Mouse (Mus musculus) gonadal fat pad, adult 2 months (tissue): Measurements from ENCODE around the gene Gm8369. TPM values are rescaled to one million over a fixed set of nuclear protein-coding genes. Genes with fewer than 3 reads are reported as not detected.
"Not testable (repeated sequence)": the region's sequence is repeated elsewhere in the genome, so short reads cannot be mapped to it uniquely, and the experiment has no call there.

Experiments
- DNase-seq: peaks from one replicate; pipeline ENCODE4 v3.0.0-alpha.2; 2012; ENCODE audit warnings: low read depth
- polyA plus RNA-seq: library from polyadenylated mRNA; depleted of rRNA; stranded (reverse); fragments of >200 nt; gene quantifications from 2 replicates; pipeline ENCODE4 v1.2.3, GENCODE M21; 2012; rRNA removed

Gene Gm8369
- polyA plus RNA-seq, 1 experiment = 0.34 TPM

- no peak for DNase-seq
These were observed 30.5 kb downstream of the Gm8369 start, which contains the start of gene Ms4a6b for GRCm38 (mm10) chr19:11516246-11516645. Gene Ms4a6b, plus strand, starts transcription at chr19:11516512.

DNA sequence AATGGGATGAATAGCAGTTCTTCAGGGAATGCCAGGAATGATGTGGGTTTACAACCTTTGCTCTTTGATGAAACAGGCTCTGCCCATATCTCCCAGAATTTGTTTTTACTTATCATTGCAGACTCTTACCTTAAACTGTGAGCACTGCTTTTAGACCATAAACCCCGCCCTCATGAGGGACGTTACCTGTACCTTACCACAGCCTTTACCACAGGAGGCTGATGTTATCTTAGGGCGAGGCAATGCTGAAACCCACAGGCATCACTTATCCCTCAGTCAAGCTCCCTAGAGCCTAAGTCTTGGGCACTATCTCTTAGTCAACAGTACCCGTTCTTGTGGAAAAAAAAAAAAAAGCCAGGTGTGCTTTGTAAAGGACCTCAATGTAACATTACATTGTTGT is 31.1 kb downstream of the Gm8369 start:
- no peak for DNase-seq

GRCm38 (mm10) chr19:11517373-11517772 is 31.6 kb downstream of the Gm8369 start:
- DNase-seq = not testable (repeated sequence)

DNA sequence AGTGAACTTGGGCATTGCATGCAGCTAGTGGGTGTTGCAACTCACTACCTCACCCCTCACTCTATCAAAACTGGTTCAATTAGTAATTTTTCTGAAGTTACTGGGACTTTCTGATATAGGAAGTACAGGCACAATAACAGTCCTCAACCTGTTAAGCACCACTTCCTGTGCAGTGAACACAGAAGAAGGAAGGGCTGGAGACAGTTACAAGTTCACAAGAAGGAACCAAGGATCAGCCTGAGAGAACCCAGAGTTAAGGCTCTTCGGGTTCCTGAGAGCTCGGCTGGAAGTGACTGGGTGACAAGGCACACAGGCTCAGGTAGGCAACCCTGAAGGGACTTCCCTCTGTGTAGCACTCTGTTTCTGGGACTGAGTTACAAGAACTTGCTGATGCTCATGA is 32.6 kb downstream of the Gm8369 start:
- not testable (repeated sequence) for DNase-seq

GRCm38 (mm10) chr19:11520146-11520545 is 34.4 kb downstream of the Gm8369 start:
- DNase-seq = no peak

- no peak for DNase-seq
These were observed 47.7 kb downstream of the Gm8369 start for GRCm38 (mm10) chr19:11533421-11533820.

DNA sequence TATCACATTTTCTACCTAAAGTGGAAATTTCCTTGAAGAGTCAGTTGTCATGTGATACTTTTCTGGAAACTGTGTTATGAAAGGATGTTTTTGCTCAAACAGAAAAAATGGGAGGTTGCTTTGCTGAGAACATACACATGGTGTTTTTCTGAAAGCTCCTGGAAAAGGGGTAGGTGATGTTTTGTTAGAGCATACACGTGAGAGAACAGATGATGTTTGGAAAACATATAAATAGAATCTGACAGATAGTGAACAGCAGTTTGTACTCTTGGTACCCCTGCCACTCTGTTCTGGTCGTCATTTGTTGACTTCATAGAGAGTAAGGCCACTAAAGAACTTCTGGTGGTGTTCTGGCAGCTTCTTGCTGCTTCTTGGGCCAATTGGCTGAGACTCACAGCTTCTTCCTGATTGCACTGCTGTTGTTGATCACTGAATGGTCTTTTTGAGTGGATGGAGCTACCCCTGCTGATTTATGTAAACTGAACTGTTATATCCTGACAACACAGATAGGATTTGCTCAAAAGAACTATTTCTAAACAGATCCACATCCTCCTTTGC is 48.2 kb downstream of the Gm8369 start:
- no peak for DNase-seq

DNA sequence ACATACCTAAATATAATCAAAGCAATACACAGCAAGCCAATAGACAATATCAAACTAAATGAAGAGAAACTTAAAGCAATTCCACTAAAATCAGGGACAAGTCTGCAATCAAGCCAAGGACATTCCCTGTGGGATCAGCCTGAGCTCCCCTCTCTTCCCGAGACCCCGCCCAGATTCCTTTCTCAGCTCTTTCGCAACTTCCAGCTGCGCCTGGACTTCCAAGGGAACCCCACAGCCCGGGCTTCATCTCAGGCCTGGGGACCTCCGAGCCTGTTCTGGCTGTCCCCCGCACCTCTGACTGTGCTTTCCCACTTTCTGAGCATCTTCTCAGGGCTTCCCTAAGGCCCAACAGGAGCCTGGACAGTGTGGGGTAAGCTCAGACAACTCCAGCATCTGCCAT is 50.9 kb downstream of the Gm8369 start, which contains the start of gene Ms4a4d:
Gene Ms4a4d (plus strand): TSS at position 209 of the 400 bp plus-strand sequence.
- DNase-seq = no peak

DNA sequence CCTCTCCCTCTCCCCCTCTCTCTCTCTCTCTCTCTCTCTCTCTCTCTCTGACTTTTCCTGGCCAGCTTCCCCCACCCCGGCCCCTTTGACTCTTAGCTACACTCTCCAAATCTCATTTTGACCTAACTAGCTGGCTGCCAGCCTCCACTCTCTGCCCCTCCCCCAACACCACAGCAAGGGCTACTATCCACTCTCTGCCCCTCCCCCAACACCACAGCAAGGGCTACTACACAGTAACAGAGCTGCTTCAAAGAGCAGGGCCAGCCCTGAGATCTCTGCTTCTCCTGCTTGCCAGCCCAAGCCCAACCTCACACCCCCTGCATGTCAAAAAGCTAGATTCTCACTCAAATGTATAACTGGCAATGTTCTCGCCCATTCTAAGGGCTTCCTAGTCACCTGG is 51.6 kb downstream of the Gm8369 start:
- DNase-seq = no peak

DNA sequence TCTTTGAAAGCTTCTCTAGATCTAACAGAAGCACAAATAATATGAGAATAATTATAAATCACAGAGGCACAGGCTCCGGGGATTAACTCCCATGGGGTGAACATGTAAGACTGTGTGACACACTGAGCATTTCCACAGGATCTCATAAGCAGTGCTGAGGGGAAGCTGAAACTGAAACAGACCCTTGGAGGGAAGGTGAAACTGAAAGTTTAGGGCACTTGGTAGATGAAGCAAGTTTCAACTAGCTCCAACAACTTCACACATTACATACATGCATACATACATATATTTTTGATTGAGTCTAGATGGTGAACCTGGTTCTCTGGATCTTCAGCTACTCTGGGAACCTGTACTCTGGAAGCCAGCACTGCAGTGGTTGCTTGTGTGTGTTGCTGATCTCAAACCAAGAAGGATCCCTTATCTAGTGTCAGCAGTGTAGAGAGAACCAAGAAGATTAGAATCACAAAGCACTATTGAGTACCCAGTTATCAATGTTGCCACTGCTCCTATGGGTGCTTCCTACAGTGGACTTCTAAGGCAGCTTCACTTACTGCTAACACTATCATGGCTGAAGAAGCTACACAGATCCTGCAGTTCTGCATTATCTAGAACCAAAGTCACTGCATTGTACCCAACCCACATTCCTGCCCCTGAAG is 54.6 kb downstream of the Gm8369 start:
- DNase-seq = not testable (repeated sequence)

DNA sequence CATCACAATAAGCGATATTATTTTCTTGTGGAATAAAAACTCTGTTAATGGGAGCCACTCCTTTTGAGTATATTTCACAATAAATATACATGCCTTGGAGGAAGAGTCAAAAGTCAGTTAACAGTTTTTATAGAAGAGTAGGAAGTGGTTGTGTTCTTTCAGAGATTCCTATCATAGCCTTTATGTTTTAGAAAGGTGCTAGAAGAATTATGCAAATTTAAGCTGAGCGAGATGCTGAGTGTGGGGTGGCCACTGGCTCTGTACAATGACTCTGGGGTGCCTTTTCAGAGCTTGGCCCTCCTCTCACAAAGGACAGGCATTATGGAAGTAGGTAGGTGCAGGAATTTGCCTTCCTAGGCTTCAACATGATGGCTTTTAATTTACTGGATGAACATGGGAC is 58.6 kb downstream of the Gm8369 start:
- DNase-seq = not testable (repeated sequence)

- no peak for DNase-seq
These were observed 62.2 kb downstream of the Gm8369 start for GRCm38 (mm10) chr19:11547911-11548310.

GRCm38 (mm10) chr19:11554726-11555125 is 69.0 kb downstream of the Gm8369 start:
- DNase-seq = no peak

DNA sequence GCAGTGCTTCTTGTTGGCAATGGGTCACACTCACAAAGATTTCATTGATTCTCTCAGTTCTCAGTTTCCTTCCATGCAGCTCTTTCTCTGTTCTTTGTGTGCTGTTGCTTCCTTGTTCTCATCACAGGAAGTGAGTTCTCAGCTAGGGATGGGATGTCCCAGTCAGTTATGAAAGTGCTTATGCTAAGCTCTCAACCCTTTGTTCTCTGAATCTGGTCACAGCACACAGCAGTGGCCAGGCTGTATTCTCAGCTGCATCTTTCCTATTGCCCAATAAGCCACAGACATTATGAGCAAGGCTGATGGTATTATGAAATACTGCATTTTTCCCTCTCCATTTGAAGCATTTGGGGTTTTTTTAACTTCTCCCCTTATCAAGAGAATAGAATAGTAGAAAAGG is 73.8 kb downstream of the Gm8369 start:
- not testable (repeated sequence) for DNase-seq

Other genes with a start within 250 kb of the Gm8369 start
- 0.20 and 0.26 TPM in 2 replicates for gene Ms4a1, start 219.7 kb upstream of the Gm8369 start, polyA plus RNA-seq
- gene Ms4a5, start 202.1 kb upstream of the Gm8369 start, polyA plus RNA-seq = 0.22 and 1.2 TPM in 2 replicates
- gene Ms4a14, start 171.5 kb upstream of the Gm8369 start, polyA plus RNA-seq = 1.0 and 1.1 TPM in 2 replicates
- 3.4 and 4.2 TPM in 2 replicates for gene Ms4a7, start 149.8 kb upstream of the Gm8369 start, polyA plus RNA-seq
- 1.1 and 1.2 TPM in 2 replicates for gene Ms4a4a, start 110.4 kb upstream of the Gm8369 start, polyA plus RNA-seq
- 0.51 and 1.3 TPM in 2 replicates for gene Ms4a4c, start 81.2 kb upstream of the Gm8369 start, polyA plus RNA-seq
- 1.7 and 1.8 TPM in 2 replicates for gene Ms4a4b, start 42.4 kb upstream of the Gm8369 start, polyA plus RNA-seq
- 5.4 and 6.0 TPM in 2 replicates for gene Ms4a6c, start 16.6 kb upstream of the Gm8369 start, polyA plus RNA-seq
- gene Ms4a6b, start 30.6 kb downstream of the Gm8369 start, polyA plus RNA-seq = 6.3 and 7.7 TPM in 2 replicates
- gene Ms4a4d, start 50.9 kb downstream of the Gm8369 start, polyA plus RNA-seq = 14.1 and 14.6 TPM in 2 replicates
- gene Ms4a6d, start 118.9 kb downstream of the Gm8369 start, polyA plus RNA-seq = 3.0 and 6.3 TPM in 2 replicates
- gene Ms4a2, start 137.8 kb downstream of the Gm8369 start, polyA plus RNA-seq = not detected in 2 replicates
- not detected in 2 replicates for gene Ms4a3, start 154.9 kb downstream of the Gm8369 start, polyA plus RNA-seq
- not detected in 2 replicates for gene Oosp2, start 174.6 kb downstream of the Gm8369 start, polyA plus RNA-seq
- gene Oosp1, start 205.2 kb downstream of the Gm8369 start, polyA plus RNA-seq = not detected in 2 replicates
- not detected in 2 replicates for gene Oosp3, start 211.1 kb downstream of the Gm8369 start, polyA plus RNA-seq